Mouse (Mus musculus) adrenal gland, postnatal 36 days (tissue): Measurements from ENCODE around the gene Glp2r. TPM values are rescaled to one million over a fixed set of nuclear protein-coding genes. Genes with fewer than 3 reads are reported as not detected.

Experiments used
- DNase-seq, 2 experiments: peaks; one replicate each; pipeline ENCODE4 v3.0.0; 2021; ENCODE audit warnings: mixed read lengths in 1 of 2
- total RNA-seq, 2 experiments: library from RNA; stranded (reverse); gene quantifications; 2 replicates each; pipeline ENCODE4 v1.2.3; 2021

Gene Glp2r
- total RNA-seq, 2 experiments from 2014 or later, result 0.07 to 0.10 TPM

GRCm38 (mm10) chr11:67728726-67729125 is 42.2 kb downstream of the Glp2r start:
- DNase-seq, result no peak

GRCm38 (mm10) chr11:67727095-67727494 is 43.9 kb downstream of the Glp2r start:
- no peak for DNase-seq

GRCm38 (mm10) chr11:67723231-67724013 is 47.5 kb downstream of the Glp2r start:
- no peak for DNase-seq

GRCm38 (mm10) chr11:67722399-67723156 is 48.4 kb downstream of the Glp2r start:
- no peak for DNase-seq

GRCm38 (mm10) chr11:67721485-67721884 is 49.5 kb downstream of the Glp2r start:
- peak; percentile 1 to 2 for DNase-seq

GRCm38 (mm10) chr11:67715382-67715781 is 55.6 kb downstream of the Glp2r start:
- no peak for DNase-seq

GRCm38 (mm10) chr11:67712976-67713375 is 58.0 kb downstream of the Glp2r start:
- DNase-seq, result no peak

- DNase-seq, result no peak
Observed at GRCm38 (mm10) chr11:67694703-67695376, 76.1 kb downstream of the Glp2r start, which contains the start of gene Rcvrn. Rcvrn (plus strand) TSS chr11:67695326.

- DNase-seq, result no peak
Observed at GRCm38 (mm10) chr11:67686109-67686508, 84.8 kb downstream of the Glp2r start.

- no peak for DNase-seq
Observed at GRCm38 (mm10) chr11:67681871-67682270, 89.1 kb downstream of the Glp2r start.

GRCm38 (mm10) chr11:67679930-67680329 is 91.0 kb downstream of the Glp2r start:
- DNase-seq, result no peak

- DNase-seq, result no peak
Observed at GRCm38 (mm10) chr11:67679300-67679699, 91.7 kb downstream of the Glp2r start.

GRCm38 (mm10) chr11:67675562-67676540 is 95.1 kb downstream of the Glp2r start:
- DNase-seq, result peak; percentile 27 to 65

GRCm38 (mm10) chr11:67672140-67672539 is 98.8 kb downstream of the Glp2r start:
- DNase-seq, result no peak

- DNase-seq, result no peak
Observed at GRCm38 (mm10) chr11:67670031-67670430, 100.9 kb downstream of the Glp2r start.

GRCm38 (mm10) chr11:67668460-67669007 is 102.4 kb downstream of the Glp2r start:
- no peak for DNase-seq

GRCm38 (mm10) chr11:67667531-67668332 is 103.2 kb downstream of the Glp2r start:
- peak; percentile 70 to 84 for DNase-seq

GRCm38 (mm10) chr11:67666129-67666528 is 104.8 kb downstream of the Glp2r start:
- no peak for DNase-seq

GRCm38 (mm10) chr11:67664918-67665317 is 106.0 kb downstream of the Glp2r start:
- DNase-seq, result no peak

GRCm38 (mm10) chr11:67664261-67664660 is 106.7 kb downstream of the Glp2r start:
- no peak for DNase-seq
